Mouse (Mus musculus) bone marrow macrophage, adult 2 months (primary cell): Measurements from ENCODE around the gene Aff3.

Experiments
- CTCF ChIP-seq: IDR thresholded peaks from 2 replicates; pipeline ENCODE4 v1.5.1; 2012; ENCODE audit warnings: low read depth, mild to moderate bottlenecking, low read length, moderate library complexity
- POLR2A ChIP-seq: IDR thresholded peaks from 2 replicates; pipeline ENCODE4 v1.6.1; 2012; ENCODE audit warnings: mild to moderate bottlenecking, low read depth, low read length, borderline replicate concordance

DNA sequence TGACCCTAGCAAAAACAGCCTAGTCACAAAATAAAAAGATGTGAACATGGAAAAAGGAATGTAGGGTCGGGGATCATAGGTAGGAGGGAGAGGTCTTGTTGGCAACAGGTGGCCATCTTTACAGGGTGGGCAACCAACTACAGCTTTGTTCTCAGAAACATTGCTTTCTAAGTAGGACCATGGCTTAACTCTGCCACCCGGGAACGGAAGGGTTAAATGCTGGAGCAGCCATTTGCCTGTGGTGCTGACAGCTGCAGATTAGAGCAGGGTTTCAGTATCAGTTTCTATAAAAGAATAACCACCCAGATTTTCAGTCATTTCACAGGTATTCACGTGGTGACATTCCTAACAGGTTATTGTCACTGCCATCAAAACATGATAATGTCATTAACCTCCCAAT, 317.4 kb downstream of the Aff3 start:
- TF ChIP-seq CTCF = no peak
- TF ChIP-seq POLR2A = no peak
